Mouse (Mus musculus) cerebellum, adult 2 months (tissue): ENCODE measurements around the gene Olfr1462.

Experiments
- CTCF ChIP-seq: fragments of 200-500 bp; IDR thresholded peaks from 2 replicates; pipeline ENCODE4 v1.5.1; 2011; ENCODE audit warnings: low read depth, mild to moderate bottlenecking, control low read depth, low read length, moderate library complexity, borderline replicate concordance; ENCODE audit not compliant: insufficient read depth
- POLR2A ChIP-seq: fragments of 200-500 bp; IDR thresholded peaks from 2 replicates; pipeline ENCODE4 v1.6.1; 2011; ENCODE audit warnings: low read length, control low read depth, borderline replicate concordance; ENCODE audit not compliant: insufficient read depth

- TF ChIP-seq CTCF (no peak), POLR2A (no peak)
Measured at GRCm38 (mm10) chr19:13221666-13222065, 36.1 kb downstream of the Olfr1462 start.
